ENCODE assay signal across 13 mouse cellular contexts in the genomic region with DNA sequence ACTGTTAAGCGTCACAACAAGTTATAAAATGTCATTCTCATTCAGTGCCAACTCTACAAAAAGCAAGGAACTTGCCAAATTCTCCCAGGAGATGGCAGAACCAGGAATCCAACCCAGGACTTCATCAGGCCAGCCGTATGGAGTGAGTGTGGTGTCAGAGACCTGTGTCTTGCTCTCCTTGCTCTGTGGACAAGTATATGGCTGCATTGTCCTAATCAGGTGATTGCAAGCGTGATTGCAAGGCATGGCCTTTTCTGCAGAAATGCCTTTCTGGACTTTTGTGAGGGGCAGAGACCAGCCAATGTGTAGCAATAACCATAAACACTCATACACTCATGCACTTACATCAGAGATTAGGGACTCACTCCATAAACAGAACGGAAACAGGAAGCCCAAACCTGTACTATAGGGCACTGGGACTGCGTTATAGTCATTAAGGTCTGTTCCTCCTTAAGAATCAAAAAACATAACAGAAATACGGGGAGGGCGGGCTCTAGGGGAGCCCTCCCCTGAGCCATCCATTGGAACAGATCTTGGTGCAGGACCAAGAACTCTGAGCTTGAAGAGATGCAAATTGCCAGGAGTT. TPM values are rescaled to one million over a fixed set of nuclear protein-coding genes. Genes with fewer than 3 reads are reported as not detected.
DNase-seq lines count a peak whose midpoint lies in the region; ATAC-seq and TF ChIP-seq lines count a peak whose summit lies in the region.
"Had no signal": no experiment of that assay in that cellular context is flagged by ENCODE, and none has a peak within 500 bp of the region (broad histone marks: within the 10 kb centered on the region; RNA-seq: fewer than 3 reads in every experiment).

No protein-coding gene starts in this region.

- DNase-seq in CD4-positive, CD25-positive, alpha-beta regulatory T cell, adult 2 months (ENCODE audit: low read depth, low spot score): peak; percentile 26
- no peak for DNase-seq in spleen, adult 2 months (ENCODE audit: low read depth in 1 of 2, low spot score in 2 of 2)
- DNase-seq in spleen, adult 12 weeks (ENCODE audit: low spot score): no peak
- no peak for DNase-seq in stomach, postnatal 0 days (ENCODE audit: low spot score)
- DNase-seq in urinary bladder, postnatal 10 days (ENCODE audit: low spot score): no peak
- no peak for DNase-seq in kidney, postnatal 36 days
- DNase-seq: adrenal gland, adult 8-10 months; cerebellum, postnatal 14 days had no signal

- peaks cover 9% of the 10 kb centered on the region; the same call in 1 of the 2 replicates for H3K4me1 ChIP-seq in spleen, adult 2 months (ENCODE audit: control insufficient read depth, insufficient read depth, insufficient read length)
- H3K4me1 ChIP-seq in liver, embryonic 16.5 days (ENCODE audit: control insufficient read depth, low read depth, low read length): peaks cover 36% of the 10 kb centered on the region
- H3K4me1 ChIP-seq in stomach, postnatal 0 days (replicated peaks; ENCODE audit: control insufficient read depth, insufficient read depth): no peaks in the 10 kb centered on the region

- H3K4me2 ChIP-seq in liver, embryonic 16.5 days (ENCODE audit: low read depth, low read length): no peak overlapping the region
- H3K4me2 ChIP-seq in stomach, postnatal 0 days (replicated peaks; ENCODE audit: low read depth): no peak overlapping the region
- H3K4me2 ChIP-seq: embryonic facial prominence, embryonic 13.5 days; limb, embryonic 15.5 days had no signal

- H3K36me3 ChIP-seq in spleen, adult 2 months (ENCODE audit: control insufficient read depth, insufficient read depth, low read length): no peaks in the 10 kb centered on the region
- H3K36me3 ChIP-seq in liver, embryonic 16.5 days (ENCODE audit: control insufficient read depth, insufficient read depth): no peaks in the 10 kb centered on the region
- H3K36me3 ChIP-seq in stomach, postnatal 0 days (ENCODE audit: control insufficient read depth, insufficient read depth, low read length): no peaks in the 10 kb centered on the region
- H3K36me3 ChIP-seq: embryonic facial prominence, embryonic 13.5 days; limb, embryonic 15.5 days had no signal

- H3K27ac ChIP-seq in spleen, adult 2 months (ENCODE audit: insufficient read depth, low read length): peak overlapping the region; percentile 20; the same call in 1 of the 2 replicates
- peak overlapping the region; percentile 72 for H3K27ac ChIP-seq in liver, embryonic 16.5 days (ENCODE audit: low read length)
- 0 out of 2 replicates have a peak overlapping the region, but pooled peaks have one; percentile 45 for H3K27ac ChIP-seq in stomach, postnatal 0 days (replicated peaks)
- H3K27ac ChIP-seq: embryonic facial prominence, embryonic 13.5 days; limb, embryonic 15.5 days had no signal

- no peak overlapping the region for H3K9ac ChIP-seq in liver, embryonic 16.5 days (ENCODE audit: low read depth, low read length)
- 0 out of 2 replicates have a peak overlapping the region, but pooled peaks have one; percentile 13 for H3K9ac ChIP-seq in stomach, postnatal 0 days (ENCODE audit: low read length)
- H3K9ac ChIP-seq: embryonic facial prominence, embryonic 13.5 days; limb, embryonic 15.5 days had no signal

- H3K4me3 ChIP-seq in spleen, adult 2 months (ENCODE audit: extremely low read depth, insufficient read depth, insufficient read length): no peak overlapping the region
- no peak overlapping the region for H3K4me3 ChIP-seq in liver, embryonic 16.5 days (ENCODE audit: low read depth, low read length)
- no peak overlapping the region for H3K4me3 ChIP-seq in stomach, postnatal 0 days (ENCODE audit: low read depth, low read length)
- H3K4me3 ChIP-seq: embryonic facial prominence, embryonic 13.5 days; limb, embryonic 15.5 days had no signal

- 54% methylated on average over 7 of the region's 7 CpGs for WGBS in spleen, adult 2 months
- WGBS in liver, embryonic 16.5 days (ENCODE audit: insufficient replicate concordance): 44% methylated on average over 7 of the region's 7 CpGs
- WGBS in stomach, postnatal 0 days: 78% methylated on average over 7 of the region's 7 CpGs

- ATAC-seq in CD4-positive, CD25-positive, alpha-beta regulatory T cell, adult 4 months: no peak
- ATAC-seq in liver, embryonic 16.5 days (ENCODE audit: low read depth): no peak
- no peak for ATAC-seq in stomach, postnatal 0 days (ENCODE audit: low FRiP score, low TSS enrichment)

- no peak for TF ChIP-seq EP300 in stomach, postnatal 0 days (optimal IDR thresholded peaks at IDR 0.05)

- TF ChIP-seq CTCF in spleen, adult 2 months (IDR thresholded peaks at IDR 0.05; ENCODE audit: extremely low read depth, insufficient read depth, insufficient read length, insufficient replicate concordance): no peak
- TF ChIP-seq CTCF in stomach, postnatal 0 days (IDR thresholded peaks at IDR 0.05; ENCODE audit: low read depth): no peak

- no peaks in the 10 kb centered on the region for H3K27me3 ChIP-seq in spleen, adult 2 months (ENCODE audit: control insufficient read depth, insufficient read depth, low read length)
- H3K27me3 ChIP-seq in liver, embryonic 16.5 days (ENCODE audit: control insufficient read depth, insufficient read depth, low read depth, low read length): no peaks in the 10 kb centered on the region
- H3K27me3 ChIP-seq in stomach, postnatal 0 days (ENCODE audit: control insufficient read depth, insufficient read depth, low read length): no peaks in the 10 kb centered on the region
- H3K27me3 ChIP-seq: embryonic facial prominence, embryonic 13.5 days; limb, embryonic 15.5 days had no signal

- no peak for TF ChIP-seq POLR2A in spleen, adult 2 months (IDR thresholded peaks at IDR 0.05; ENCODE audit: low read depth, low read length)

- no peaks in the 10 kb centered on the region for H3K9me3 ChIP-seq in liver, embryonic 16.5 days (replicated peaks; ENCODE audit: control insufficient read depth, low read length)
- no peaks in the 10 kb centered on the region for H3K9me3 ChIP-seq in stomach, postnatal 0 days (ENCODE audit: control insufficient read depth, low read length)
- H3K9me3 ChIP-seq: embryonic facial prominence, embryonic 13.5 days; limb, embryonic 15.5 days had no signal

RNA-seq across cellular contexts. Expression of gene Ldha, which starts 7.5 kb away (rescaled TPM):
- polyA plus RNA-seq in CD4-positive, CD25-positive, alpha-beta regulatory T cell, adult 4 months (2017; shearing (Covaris generic)): 100 to 1,000 TPM; 817 to 958 TPM
- 165 and 196 TPM in 2 replicates for polyA plus RNA-seq in spleen, adult 2 months (2012; rRNA removed)
- polyA plus RNA-seq in liver, embryonic 16.5 days (2015; fragmentation: Nextera tagmentation; extraction: Ambion mirVana): 2,014 and 2,183 TPM in 2 replicates
- 718 and 816 TPM in 2 replicates for polyA plus RNA-seq in stomach, postnatal 0 days (2015; fragmentation: Nextera tagmentation; extraction: Ambion mirVana)

RNA-seq across cellular contexts. Expression of gene Ldhc, which starts 27.2 kb away (rescaled TPM):
- not detected for polyA plus RNA-seq in CD4-positive, CD25-positive, alpha-beta regulatory T cell, adult 4 months (2017; shearing (Covaris generic))
- 0.09 TPM in 1 of 2 replicates, not detected in the other for polyA plus RNA-seq in spleen, adult 2 months (2012; rRNA removed)
- 0.17 and 0.26 TPM in 2 replicates for polyA plus RNA-seq in liver, embryonic 16.5 days (2015; fragmentation: Nextera tagmentation; extraction: Ambion mirVana)
- polyA plus RNA-seq in stomach, postnatal 0 days (2015; fragmentation: Nextera tagmentation; extraction: Ambion mirVana): not detected in 2 replicates
- polyA plus RNA-seq: embryonic facial prominence, embryonic 13.5 days; large intestine, adult 2 months had no signal

RNA-seq across cellular contexts. Expression of gene Gtf2h1, which starts 37.9 kb away (rescaled TPM):
- polyA plus RNA-seq in CD4-positive, CD25-positive, alpha-beta regulatory T cell, adult 4 months (2017; shearing (Covaris generic)): 10 to 100 TPM; 20.7 to 28.1 TPM
- polyA plus RNA-seq in spleen, adult 2 months (2012; rRNA removed): 4.7 and 5.4 TPM in 2 replicates
- 22.7 and 26.1 TPM in 2 replicates for polyA plus RNA-seq in liver, embryonic 16.5 days (2015; fragmentation: Nextera tagmentation; extraction: Ambion mirVana)
- polyA plus RNA-seq in stomach, postnatal 0 days (2015; fragmentation: Nextera tagmentation; extraction: Ambion mirVana): 28.0 and 29.0 TPM in 2 replicates

RNA-seq across cellular contexts. Expression of gene Hps5, which starts 37.9 kb away (rescaled TPM):
- polyA plus RNA-seq in CD4-positive, CD25-positive, alpha-beta regulatory T cell, adult 4 months (2017; shearing (Covaris generic)): 10 to 100 TPM; 14.2 to 26.1 TPM
- 16.6 and 20.3 TPM in 2 replicates for polyA plus RNA-seq in spleen, adult 2 months (2012; rRNA removed)
- 7.2 and 7.4 TPM in 2 replicates for polyA plus RNA-seq in liver, embryonic 16.5 days (2015; fragmentation: Nextera tagmentation; extraction: Ambion mirVana)
- 6.4 and 7.0 TPM in 2 replicates for polyA plus RNA-seq in stomach, postnatal 0 days (2015; fragmentation: Nextera tagmentation; extraction: Ambion mirVana)

Comparison
In these comparisons a context has a peak if more than half of its experiments do, and no peak if none do; other contexts are left out.
1. H3K27ac ChIP-seq: peak in every context shown above with its lines; median percentile 72 in liver, embryonic 16.5 days; 45 in stomach, postnatal 0 days; 20 in spleen, adult 2 months.